Mouse (Mus musculus): ENCODE measurements around the gene Fam19a3.

GRCm38 (mm10) chr3:104779949-104780348, 1.7 kb downstream of the Fam19a3 start:
- TF ChIP-seq POLR2A (IDR thresholded peaks at IDR 0.05; ENCODE audit: insufficient read length, low read depth) (no peak), POLR2AphosphoS2 (IDR thresholded peaks at IDR 0.05; ENCODE audit: insufficient read length, low read depth) (no peak)
